Mouse (Mus musculus) gastrocnemius, postnatal 4 days (tissue): ENCODE results near the gene Lrrc23. TPM values are rescaled to one million over a fixed set of nuclear protein-coding genes. Genes with fewer than 3 reads are reported as not detected.

Experiments
- total RNA-seq, 2 experiments: library from RNA; stranded (reverse); gene quantifications; 2 replicates each; pipeline ENCODE4 v1.2.3; 2021

Lrrc23 gene
- total RNA-seq, 2 experiments from 2014 or later: not detected

Other genes with a start within 250 kb of the Lrrc23 start
- gene C1s1, start 237.4 kb downstream of the Lrrc23 start, total RNA-seq: 10 to 100 TPM; 41.1 to 44.1 TPM
- gene C1rb, start 209.4 kb downstream of the Lrrc23 start, total RNA-seq: 1 to 10 TPM; 1.3 to 1.7 TPM
- gene C1s2, start 143.6 kb downstream of the Lrrc23 start, total RNA-seq: under 1 TPM; 0.86 to 0.98 TPM
- gene Lpcat3, start 116.7 kb downstream of the Lrrc23 start, total RNA-seq: 10 to 100 TPM; 37.9 to 43.1 TPM
- 10 to 100 TPM; 71.0 to 82.6 TPM for gene Emg1, start 67.5 kb downstream of the Lrrc23 start, total RNA-seq
- gene Phb2, start 67.4 kb downstream of the Lrrc23 start, total RNA-seq: 100 to 1,000 TPM; 234 to 238 TPM
- gene Ptpn6, start 41.0 kb downstream of the Lrrc23 start, total RNA-seq: 1 to 10 TPM; 4.6 to 6.4 TPM
- gene Grcc10, start 38.4 kb downstream of the Lrrc23 start, total RNA-seq: 100 to 1,000 TPM; 177 to 209 TPM
- gene Gm45234, start 23.7 kb downstream of the Lrrc23 start, total RNA-seq: under 1 TPM in 1 of 2 experiments, not detected in 1; 0.83 TPM
- gene Atn1, start 23.2 kb downstream of the Lrrc23 start, total RNA-seq: 10 to 100 TPM; 52.9 to 66.5 TPM
- 1 to 10 TPM; 6.0 to 6.5 TPM for gene Eno2, start 10.1 kb downstream of the Lrrc23 start, total RNA-seq
- 10 to 100 TPM; 10.5 to 11.7 TPM for gene Spsb2, start 28.9 kb upstream of the Lrrc23 start, total RNA-seq
- 1,000 to 10,000 TPM; 2,059 to 2,144 TPM for gene Tpi1, start 34.6 kb upstream of the Lrrc23 start, total RNA-seq
- 10 to 100 TPM; 81.7 to 85.9 TPM for gene Usp5, start 49.8 kb upstream of the Lrrc23 start, total RNA-seq
- gene Cdca3, start 49.8 kb upstream of the Lrrc23 start, total RNA-seq: 10 to 100 TPM; 27.9 to 28.2 TPM
- gene Gnb3, start 60.5 kb upstream of the Lrrc23 start, total RNA-seq: 10 to 100 TPM; 13.6 to 14.3 TPM
- 10 to 100 TPM; 57.3 to 62.8 TPM for gene P3h3, start 78.0 kb upstream of the Lrrc23 start, total RNA-seq
- gene Gpr162, start 84.3 kb upstream of the Lrrc23 start, total RNA-seq: 1 to 10 TPM; 1.2 to 1.3 TPM
- 1 to 10 TPM; 1.4 to 1.7 TPM for gene Cd4, start 108.5 kb upstream of the Lrrc23 start, total RNA-seq
- 1 to 10 TPM; 1.1 to 1.2 TPM for gene Lag3, start 132.0 kb upstream of the Lrrc23 start, total RNA-seq
- gene Ptms, start 140.4 kb upstream of the Lrrc23 start, total RNA-seq: 100 to 1,000 TPM; 395 to 409 TPM
- 100 to 1,000 TPM; 236 to 238 TPM for gene Mlf2, start 151.7 kb upstream of the Lrrc23 start, total RNA-seq
- gene Cops7a, start 185.8 kb upstream of the Lrrc23 start, total RNA-seq: 10 to 100 TPM; 86.3 to 86.8 TPM
- gene Pianp, start 217.0 kb upstream of the Lrrc23 start, total RNA-seq: under 1 TPM; 0.56 to 0.67 TPM
- 10 to 100 TPM; 28.1 to 32.8 TPM for gene Zfp384, start 229.4 kb upstream of the Lrrc23 start, total RNA-seq